ENCODE assay signal across 8 mouse cellular contexts in genomic region chr5:103778314-103779117, GRCm38 (mm10).
DNase-seq lines count a peak whose midpoint lies in the region; ATAC-seq lines count a peak whose summit lies in the region.

No protein-coding gene starts in this region.

- H3K9ac ChIP-seq in forebrain, embryonic 16.5 days (replicated peaks; ENCODE audit: low read depth, low read length) = peak overlapping the region; percentile 35; the same call in 1 of the 2 replicates
- no peak overlapping the region for H3K9ac ChIP-seq in liver, embryonic 16.5 days (ENCODE audit: low read depth, low read length)
- H3K9ac ChIP-seq in neural tube, embryonic 12.5 days = no peak overlapping the region

- peak overlapping the region; percentile 63 for H3K4me2 ChIP-seq in forebrain, embryonic 16.5 days (ENCODE audit: low read length)
- peak overlapping the region; percentile 29 for H3K4me2 ChIP-seq in liver, embryonic 16.5 days (ENCODE audit: low read depth, low read length)
- peak overlapping the region; percentile 62 for H3K4me2 ChIP-seq in neural tube, embryonic 12.5 days (replicated peaks)

- peak; percentile 89 for ATAC-seq in forebrain, embryonic 16.5 days
- peak; percentile 25; the same call in 1 of the 2 replicates for ATAC-seq in liver, embryonic 16.5 days (ENCODE audit: low read depth)
- ATAC-seq in neural tube, embryonic 12.5 days (ENCODE audit: low FRiP score, low read depth) = peak; percentile 91
- ATAC-seq in inflammation-experienced regulatory T-cells, adult 6 months = no peak

- DNase-seq in frontal cortex, postnatal 36 days (ENCODE audit: low spot score in 2 of 2) = peak; percentile 31 to 54
- DNase-seq in frontal cortex, postnatal 25 days (ENCODE audit: low spot score in 2 of 2) = no peak
- DNase-seq in adrenal gland, postnatal 25 days = peak; percentile 52
- DNase-seq in kidney, adult 8-10 months = peak; percentile 80 to 86

- peak overlapping the region; percentile 25; the same call in 1 of the 2 replicates for H3K27ac ChIP-seq in forebrain, embryonic 16.5 days (ENCODE audit: low read length)
- H3K27ac ChIP-seq in liver, embryonic 16.5 days (ENCODE audit: low read length) = no peak overlapping the region
- peak overlapping the region; percentile 37; the same call in 1 of the 2 replicates for H3K27ac ChIP-seq in neural tube, embryonic 12.5 days

- H3K4me1 ChIP-seq in forebrain, embryonic 16.5 days (replicated peaks; ENCODE audit: control insufficient read depth, insufficient read depth, low read length) = peaks cover 30% of the 10 kb centered on the region
- H3K4me1 ChIP-seq in liver, embryonic 16.5 days (ENCODE audit: control insufficient read depth, low read depth, low read length) = peaks cover 69% of the 10 kb centered on the region
- H3K4me1 ChIP-seq in neural tube, embryonic 12.5 days = peaks cover 51% of the 10 kb centered on the region

- no peaks in the 10 kb centered on the region for H3K9me3 ChIP-seq in forebrain, embryonic 16.5 days (ENCODE audit: control insufficient read depth, low read length)
- H3K9me3 ChIP-seq in liver, embryonic 16.5 days (replicated peaks; ENCODE audit: control insufficient read depth, low read length) = no peaks in the 10 kb centered on the region
- H3K9me3 ChIP-seq in neural tube, embryonic 12.5 days = no peaks in the 10 kb centered on the region

- H3K27me3 ChIP-seq in forebrain, embryonic 16.5 days (replicated peaks; ENCODE audit: control insufficient read depth, insufficient read depth, low read length) = no peaks in the 10 kb centered on the region
- no peaks in the 10 kb centered on the region for H3K27me3 ChIP-seq in liver, embryonic 16.5 days (ENCODE audit: control insufficient read depth, insufficient read depth, low read depth, low read length)
- H3K27me3 ChIP-seq in neural tube, embryonic 12.5 days (replicated peaks) = no peaks in the 10 kb centered on the region

- H3K36me3 ChIP-seq in forebrain, embryonic 16.5 days (ENCODE audit: control insufficient read depth, insufficient read depth) = no peaks in the 10 kb centered on the region
- H3K36me3 ChIP-seq in liver, embryonic 16.5 days (ENCODE audit: control insufficient read depth, insufficient read depth) = peaks cover 10% of the 10 kb centered on the region
- H3K36me3 ChIP-seq in neural tube, embryonic 12.5 days = no peaks in the 10 kb centered on the region

- WGBS in forebrain, embryonic 16.5 days = 2% methylated on average over 17 of the region's 17 CpGs
- 26% methylated on average over 17 of the region's 17 CpGs for WGBS in liver, embryonic 16.5 days (ENCODE audit: insufficient replicate concordance)
- under 1% methylated on average over 17 of the region's 17 CpGs for WGBS in neural tube, embryonic 12.5 days

- H3K4me3 ChIP-seq in forebrain, embryonic 16.5 days (replicated peaks; ENCODE audit: low read length) = peak overlapping the region; percentile 33
- H3K4me3 ChIP-seq in liver, embryonic 16.5 days (ENCODE audit: low read depth, low read length) = peak overlapping the region; percentile 4; the same call in 1 of the 2 replicates
- peak overlapping the region; percentile 13; the same call in 1 of the 2 replicates for H3K4me3 ChIP-seq in neural tube, embryonic 12.5 days

Comparison
In these comparisons a context has a peak if more than half of its experiments do, and no peak if none do; other contexts are left out.
1. DNase-seq: peak in frontal cortex, postnatal 36 days (2 of 2), adrenal gland, postnatal 25 days (single experiment) and kidney, adult 8-10 months (2 of 2); none in frontal cortex, postnatal 25 days (0 of 2).
2. Peak in every context shown above with its lines, with median percentiles within 50 percentile points of each other: H3K4me2 ChIP-seq and H3K4me3 ChIP-seq.